Mouse (Mus musculus) forebrain, embryonic 16.5 days (tissue): Measurements from ENCODE around the gene Gm597. TPM values are rescaled to one million over a fixed set of nuclear protein-coding genes. Genes with fewer than 3 reads are reported as not detected.

Experiments used
- ATAC-seq: fragments of 200-750 bp; cut with Nextera tagmentation; 2 replicates; pipeline ENCODE4 v1.8.0; 2017; ENCODE audit warnings: mild to moderate bottlenecking, moderate library complexity
- H3K27ac ChIP-seq: fragments of 300-500 bp; sonication (generic); 2 replicates; pipeline ENCODE4 v1.5.1; 2014; ENCODE audit warnings: low read length, control low read depth
- H3K27me3 ChIP-seq: fragments of 300-500 bp; sonication (generic); replicated peaks from 2 replicates; pipeline ENCODE4 v1.6.1; 2014; ENCODE audit warnings: low read length; ENCODE audit not compliant: control insufficient read depth, insufficient read depth
- H3K36me3 ChIP-seq: fragments of 300-500 bp; sonication (generic); 2 replicates; pipeline ENCODE4 v1.6.1; 2014; ENCODE audit not compliant: control insufficient read depth, insufficient read depth
- H3K4me1 ChIP-seq: fragments of 300-500 bp; sonication (generic); replicated peaks from 2 replicates; pipeline ENCODE4 v1.6.1; 2014; ENCODE audit warnings: low read length; ENCODE audit not compliant: control insufficient read depth, insufficient read depth
- H3K4me2 ChIP-seq: fragments of 300-500 bp; sonication (generic); 2 replicates; pipeline ENCODE4 v1.6.1; 2014; ENCODE audit warnings: mild to moderate bottlenecking, low read length, control low read depth
- H3K4me3 ChIP-seq: fragments of 300-500 bp; sonication (generic); replicated peaks from 2 replicates; pipeline ENCODE4 v1.5.1; 2014; ENCODE audit warnings: mild to moderate bottlenecking, low read length, control low read depth
- H3K9ac ChIP-seq: fragments of 300-500 bp; sonication (generic); replicated peaks from 2 replicates; pipeline ENCODE4 v1.6.1; 2014; ENCODE audit warnings: low read depth, low read length, control low read depth
- H3K9me3 ChIP-seq: fragments of 300-500 bp; sonication (generic); 2 replicates; pipeline ENCODE4 v1.6.1; 2016; ENCODE audit warnings: low read length; ENCODE audit not compliant: control insufficient read depth
- WGBS: fragments of 180-500 bp; shearing (Covaris S2); extraction: QIAGEN DNeasy Blood & Tissue Kit; methylation state at CpG from one replicate; pipeline ENCODE4 v1.1.7; 2014; 5-methylcytosine and 5-hydroxymethylcytosine counted together
- polyA plus RNA-seq: library from polyadenylated mRNA; unstranded; fragments of >200 nt; fragmentation: Nextera tagmentation; extraction: Ambion mirVana; gene quantifications from 2 replicates; pipeline ENCODE4 v1.2.1, GENCODE M21; 2015

The Gm597 gene
- not detected in 2 replicates for polyA plus RNA-seq

- ATAC-seq, result no peak
- H3K9me3 ChIP-seq, result no peaks in the 10 kb centered on the region
These were observed at the start of gene Gm597 for GRCm38 (mm10) chr1:28780152-28780551. Gene Gm597, minus strand, starts transcription at chr1:28780252.

GRCm38 (mm10) chr1:28807689-28808088 lies 27.6 kb upstream of the Gm597 start:
- no peak overlapping the region for H3K4me2 ChIP-seq
- WGBS, result 100% methylated on average over 1 of the region's 1 CpGs

More at GRCm38 (mm10) chr1:28780152-28780551, at the start of gene Gm597:
- Histone ChIP-seq H3K27ac (no peak within 1 kb of the TSS), H3K9ac (no peak within 1 kb of the TSS), H3K4me1 (no peaks in the 10 kb centered on the region), H3K27me3 (no peaks in the 10 kb centered on the region), H3K4me3 (no peak within 1 kb of the TSS), H3K4me2 (no peak within 1 kb of the TSS), H3K36me3 (no peaks in the 10 kb centered on the region)

GRCm38 (mm10) chr1:28806618-28807017 lies 26.6 kb upstream of the Gm597 start:
- Histone ChIP-seq H3K36me3 (no peaks in the 10 kb centered on the region), H3K27ac (no peak overlapping the region), H3K27me3 (no peaks in the 10 kb centered on the region), H3K9me3 (no peaks in the 10 kb centered on the region), H3K4me1 (no peaks in the 10 kb centered on the region), H3K4me2 (no peak overlapping the region), H3K4me3 (no peak overlapping the region), H3K9ac (no peak overlapping the region)
- no peak for ATAC-seq

More at GRCm38 (mm10) chr1:28807689-28808088, 27.6 kb upstream of the Gm597 start:
- no peaks in the 10 kb centered on the region for H3K9me3 ChIP-seq
- H3K9ac ChIP-seq, result no peak overlapping the region
- no peak for ATAC-seq
- H3K27ac ChIP-seq, result no peak overlapping the region
- H3K4me3 ChIP-seq, result no peak overlapping the region
- H3K36me3 ChIP-seq, result no peaks in the 10 kb centered on the region
- no peaks in the 10 kb centered on the region for H3K4me1 ChIP-seq
- no peaks in the 10 kb centered on the region for H3K27me3 ChIP-seq

DNA sequence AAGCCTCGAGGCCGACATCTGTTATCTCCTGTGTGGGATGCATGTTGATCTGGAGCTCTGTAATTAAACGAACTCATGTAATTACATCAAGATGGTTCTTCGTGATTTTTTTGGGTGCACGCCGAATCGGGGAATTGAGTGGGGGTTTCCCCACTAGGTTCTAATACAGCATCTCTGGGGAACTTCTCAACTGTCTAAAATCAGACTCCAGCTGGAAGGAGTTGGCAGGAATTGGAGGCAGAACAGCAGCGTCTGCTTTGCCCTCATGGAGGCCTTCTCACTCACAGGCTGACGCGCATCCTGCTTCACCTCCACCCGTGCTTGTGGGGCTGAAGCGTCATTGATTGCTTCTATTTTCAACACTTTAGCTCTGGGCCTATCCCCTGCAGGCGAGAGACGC lies 20.8 kb upstream of the Gm597 start:
- H3K9me3 ChIP-seq, result no peaks in the 10 kb centered on the region
- H3K4me1 ChIP-seq, result no peaks in the 10 kb centered on the region
- no peaks in the 10 kb centered on the region for H3K36me3 ChIP-seq
- H3K4me2 ChIP-seq, result no peak overlapping the region
- no peak overlapping the region for H3K4me3 ChIP-seq
- 87% methylated on average over 14 of the region's 14 CpGs for WGBS
- no peak for ATAC-seq
- no peaks in the 10 kb centered on the region for H3K27me3 ChIP-seq
- no peak overlapping the region for H3K9ac ChIP-seq
- H3K27ac ChIP-seq, result no peak overlapping the region
